Mouse (Mus musculus) ovary, postnatal 14 days (tissue): ENCODE measurements around the gene Trim2.

ENCODE experiments used
- DNase-seq: peaks from one replicate; pipeline ENCODE4 v3.0.0; 2022; ENCODE audit warnings: low spot score

Trim2 gene

GRCm38 (mm10) chr3:84135933-84136332 is 170.7 kb downstream of the Trim2 start:
- no peak for DNase-seq

GRCm38 (mm10) chr3:84135387-84135786 is 171.3 kb downstream of the Trim2 start:
- no peak for DNase-seq

GRCm38 (mm10) chr3:84131369-84131768 is 175.3 kb downstream of the Trim2 start:
- no peak for DNase-seq

- no peak for DNase-seq
Measured at GRCm38 (mm10) chr3:84130776-84131175, 175.9 kb downstream of the Trim2 start.

GRCm38 (mm10) chr3:84128871-84129870 is 177.5 kb downstream of the Trim2 start:
- DNase-seq, result no peak

- DNase-seq, result no peak
Measured at GRCm38 (mm10) chr3:84127431-84127830, 179.2 kb downstream of the Trim2 start.

GRCm38 (mm10) chr3:84126721-84127120 is 180.0 kb downstream of the Trim2 start:
- DNase-seq, result no peak

GRCm38 (mm10) chr3:84125704-84126289 is 180.9 kb downstream of the Trim2 start:
- DNase-seq, result no peak

GRCm38 (mm10) chr3:84123461-84123860 is 183.2 kb downstream of the Trim2 start:
- no peak for DNase-seq

GRCm38 (mm10) chr3:84118718-84119117 is 188.0 kb downstream of the Trim2 start:
- DNase-seq, result no peak

GRCm38 (mm10) chr3:84118178-84118577 is 188.5 kb downstream of the Trim2 start:
- DNase-seq, result no peak
